Mouse (Mus musculus): Measurements from ENCODE around the gene Gsg1.

Gene Gsg1

DNA sequence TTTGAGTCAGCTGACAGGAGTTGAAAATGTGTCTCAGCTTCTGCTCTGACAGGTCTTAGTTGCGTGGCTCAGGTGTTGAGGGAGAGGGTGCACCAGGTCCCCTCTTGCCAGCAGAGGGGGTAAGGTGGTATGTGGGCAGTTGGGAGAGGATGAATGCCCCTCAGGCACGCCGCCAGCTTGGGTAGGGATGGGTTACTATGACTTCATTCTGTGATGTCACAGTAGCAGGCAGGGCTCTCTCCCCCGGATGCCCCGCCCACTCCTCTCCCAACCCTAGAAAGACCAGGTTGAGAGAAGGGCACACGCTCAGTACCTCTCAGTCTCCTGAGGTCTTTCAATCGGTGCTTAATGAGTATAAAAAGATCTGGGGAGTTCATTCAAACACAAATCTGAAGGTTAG, at the start of gene Gsg1:
Gsg1 (minus strand) TSS at position 199 of the 400 bp plus-strand sequence.
- no peak for DNase-seq (ENCODE audit: low spot score in 2 of 2)

DNA sequence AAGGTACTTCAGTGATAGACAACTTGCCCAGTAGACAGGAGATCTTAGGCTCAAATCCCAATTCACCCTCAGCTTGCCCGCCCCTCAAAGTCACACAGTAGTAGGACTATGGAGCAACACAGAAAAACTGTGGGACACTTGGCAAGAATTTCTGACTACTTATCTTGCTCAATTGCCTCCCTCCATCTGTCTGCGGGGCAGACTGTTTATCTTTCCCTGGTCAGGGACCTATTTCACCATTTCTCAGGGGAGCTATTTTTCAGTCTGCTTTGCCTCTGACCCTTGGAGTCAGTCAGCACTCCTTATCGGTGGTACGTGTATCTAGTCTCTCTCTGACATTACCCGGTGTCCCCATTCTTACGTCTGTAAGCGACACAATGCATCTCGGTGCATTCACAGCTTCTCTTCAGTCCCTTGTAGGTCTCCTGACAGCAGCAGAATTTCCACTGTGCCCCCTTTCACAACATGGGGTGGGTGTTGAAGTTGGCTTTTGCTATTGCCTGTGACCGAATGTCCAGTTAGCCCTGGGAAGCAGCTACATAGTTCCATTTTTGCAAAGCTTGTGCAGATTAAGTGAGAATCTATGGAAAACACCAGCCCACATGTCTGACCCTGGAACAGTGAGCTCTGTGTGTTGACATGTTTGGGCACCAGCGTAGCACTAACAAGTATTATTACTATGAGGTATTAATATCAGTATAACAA, 48.4 kb upstream of the Gsg1 start:
- DNase-seq (ENCODE audit: low spot score in 2 of 2), result no peak

DNA sequence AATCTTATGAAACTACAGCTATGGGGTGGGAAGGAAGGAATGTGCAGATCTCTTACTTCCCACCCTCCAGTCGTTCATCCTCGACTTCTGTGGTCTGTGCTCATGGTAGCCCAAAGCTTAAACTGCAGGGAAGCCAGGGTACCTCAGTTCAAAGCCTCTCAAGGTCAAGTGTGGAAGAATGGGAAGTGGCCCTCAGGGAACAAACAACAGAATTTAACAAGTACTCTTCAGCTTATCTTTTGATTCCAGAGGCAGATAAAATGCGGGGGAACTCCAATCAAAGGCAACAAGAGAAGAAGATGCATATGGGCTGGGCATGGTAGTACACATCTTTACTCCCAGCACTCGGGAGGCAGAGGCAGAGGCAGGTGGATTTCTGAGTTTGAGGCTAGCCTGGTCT, 46.3 kb upstream of the Gsg1 start:
- no peak for DNase-seq (ENCODE audit: low spot score in 2 of 2)

DNA sequence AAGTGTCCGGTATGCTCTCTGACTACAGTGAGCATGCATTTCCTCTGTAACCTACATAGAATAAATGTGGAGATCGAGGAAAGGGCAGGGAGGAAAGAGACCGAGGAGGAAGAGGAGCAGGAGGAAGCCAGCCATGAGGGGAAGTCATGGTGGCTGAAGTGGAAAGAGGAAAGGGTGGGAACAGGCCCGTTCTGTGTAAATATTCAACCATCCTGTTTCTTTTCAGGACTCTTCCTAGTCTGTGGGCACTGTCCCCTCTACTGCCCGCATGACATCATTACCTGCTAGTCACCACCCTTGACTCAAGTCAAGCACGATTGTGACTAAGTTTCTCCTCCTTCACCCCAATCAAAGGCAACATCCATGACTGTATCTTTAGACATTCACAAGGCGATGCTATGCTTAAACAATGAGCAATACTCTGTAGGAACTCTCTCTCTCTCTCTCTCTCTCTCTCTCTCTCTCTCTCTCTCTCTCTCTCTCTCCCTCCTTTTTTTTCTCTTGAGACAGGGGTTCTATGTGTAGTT, 44.9 kb upstream of the Gsg1 start:
- DNase-seq (ENCODE audit: low spot score in 2 of 2), result no peak

DNA sequence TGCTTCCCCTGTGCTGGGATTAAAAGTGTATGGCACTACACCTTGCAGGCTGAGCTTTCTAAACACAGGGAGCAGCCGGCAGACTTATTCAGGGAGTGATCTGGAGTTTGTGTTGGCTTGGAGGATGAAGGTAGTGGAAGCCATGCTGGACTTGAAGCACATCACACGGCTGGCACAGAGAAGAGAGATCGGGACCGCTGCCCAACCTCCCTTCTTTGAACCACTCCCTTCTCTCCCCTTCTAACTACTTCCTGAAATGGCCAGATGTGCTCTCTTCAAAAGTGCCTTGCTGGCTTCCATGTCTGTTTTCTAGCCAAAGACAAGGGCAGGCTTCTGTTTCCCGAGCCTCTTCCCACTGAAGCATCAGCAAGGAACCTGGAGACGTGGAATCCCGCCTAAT, 43.4 kb upstream of the Gsg1 start:
- DNase-seq (ENCODE audit: low spot score in 2 of 2), result no peak

DNA sequence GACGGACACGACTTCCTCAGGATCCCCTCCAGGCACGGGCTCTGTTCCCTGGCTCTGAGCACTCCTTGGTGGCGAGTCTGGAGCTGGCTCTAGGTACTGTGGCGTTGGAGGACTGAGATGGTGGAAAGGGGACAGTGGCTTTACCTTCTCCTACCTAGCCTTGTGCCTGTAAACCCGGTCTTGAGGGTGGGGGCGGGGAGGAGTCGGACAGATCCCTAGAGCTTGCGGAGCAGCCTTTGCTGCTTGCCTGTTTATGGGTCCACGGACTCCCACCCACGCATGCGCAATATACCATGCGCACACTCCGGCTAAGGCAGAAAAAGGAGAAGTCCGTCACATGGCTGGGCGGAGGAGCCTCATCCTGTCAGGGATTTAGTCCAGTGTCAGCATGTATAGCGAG, 42.1 kb upstream of the Gsg1 start:
- DNase-seq (ENCODE audit: low spot score in 2 of 2), result peak; percentile 22 to 42

DNA sequence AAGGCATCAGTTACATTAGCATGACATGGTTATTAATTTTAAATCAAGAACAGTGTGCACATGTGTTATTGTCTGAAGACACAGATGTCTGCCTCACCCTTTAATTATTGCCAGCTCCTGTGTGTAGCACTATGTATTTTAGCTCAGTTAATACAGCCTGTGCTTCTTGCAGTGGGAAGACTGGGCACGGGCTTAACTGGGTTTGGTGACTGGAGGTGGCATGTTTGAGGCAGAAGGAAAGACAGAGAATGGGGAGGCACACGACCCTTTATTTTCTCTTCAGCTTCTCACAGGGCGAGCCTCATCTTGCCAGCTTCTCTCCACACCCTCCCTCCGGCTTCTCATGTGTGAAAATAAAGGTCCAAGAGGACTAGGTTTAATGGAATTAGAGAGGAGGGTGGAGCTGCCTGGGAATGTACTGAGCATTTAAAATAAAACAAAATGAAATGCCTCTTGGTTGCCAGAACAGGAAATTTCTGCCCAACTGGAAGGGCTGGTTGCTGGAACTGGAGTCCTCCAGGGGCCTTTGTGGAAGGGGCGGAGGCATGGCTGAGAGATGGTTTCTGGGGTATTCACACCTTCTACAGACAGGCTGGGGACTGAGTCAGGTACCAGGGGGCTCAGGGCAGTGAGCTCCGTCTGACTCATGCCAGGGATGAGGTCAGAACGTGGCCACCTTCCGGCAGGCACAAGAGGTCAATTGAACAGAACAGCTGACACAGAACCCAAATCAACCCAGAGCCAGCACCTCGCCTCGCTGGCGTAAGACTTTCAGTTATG, 41.1 kb upstream of the Gsg1 start:
- peak; percentile 12 to 22 for DNase-seq (ENCODE audit: low spot score in 2 of 2)

DNA sequence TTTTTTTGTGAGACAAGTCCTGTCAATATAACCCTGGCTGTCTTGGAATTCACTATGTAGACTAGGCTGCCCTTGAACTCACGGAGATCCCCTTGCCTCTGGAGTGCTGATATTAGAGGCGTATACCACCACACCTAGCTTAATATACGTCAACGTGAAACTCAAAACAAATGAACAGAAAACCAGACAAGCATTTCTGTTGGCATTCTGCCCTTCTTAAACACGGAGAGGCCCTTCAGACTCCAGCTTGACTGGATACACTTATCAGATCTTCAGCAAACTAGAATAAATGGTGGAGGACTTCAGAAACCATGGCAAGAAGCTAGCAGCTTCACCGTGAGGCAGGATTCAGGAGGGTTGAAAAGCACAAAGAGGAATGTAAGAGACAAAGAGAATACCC, 40.0 kb upstream of the Gsg1 start:
- DNase-seq (ENCODE audit: low spot score in 2 of 2), result no peak

DNA sequence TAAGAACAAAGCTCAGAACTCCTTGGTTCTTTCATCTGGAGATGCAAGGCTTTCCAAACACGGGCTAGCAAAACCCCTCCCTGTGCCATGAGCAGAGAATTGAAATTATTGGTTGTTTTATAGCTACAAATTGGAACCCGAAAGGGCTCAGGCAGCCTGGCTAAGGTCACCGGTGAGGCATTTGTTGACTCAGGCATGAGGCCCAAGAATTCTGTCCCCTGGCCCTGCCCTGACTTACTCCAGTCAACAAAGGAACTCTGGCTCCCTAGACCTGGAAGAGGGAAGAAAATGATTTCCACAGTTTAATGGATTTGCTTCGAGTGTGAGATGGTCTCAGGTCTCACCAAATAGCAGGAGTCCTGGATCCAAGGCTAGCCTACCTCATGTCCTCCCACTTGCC, 38.2 kb upstream of the Gsg1 start:
- DNase-seq (ENCODE audit: low spot score in 2 of 2), result no peak

DNA sequence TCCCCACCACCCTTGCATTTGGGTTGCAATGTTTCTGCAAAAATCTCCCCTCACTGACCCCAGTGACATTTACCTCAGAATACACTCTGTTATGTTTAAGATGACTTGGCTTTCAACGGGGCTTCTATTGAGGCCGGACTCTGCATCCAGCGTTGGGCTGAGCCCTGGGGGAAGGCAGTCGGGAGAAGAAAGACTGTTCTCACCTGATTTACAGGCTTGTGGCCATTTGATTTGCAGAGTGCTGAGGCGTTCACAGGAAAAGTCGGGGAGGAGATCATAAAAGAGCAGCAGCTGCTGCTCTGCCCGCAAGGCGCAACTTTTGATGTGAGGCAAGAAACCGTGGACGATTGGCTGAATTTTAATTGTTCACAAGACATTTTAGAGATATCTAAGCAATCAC, 25.7 kb upstream of the Gsg1 start:
- no peak for DNase-seq (ENCODE audit: low spot score in 2 of 2)

DNA sequence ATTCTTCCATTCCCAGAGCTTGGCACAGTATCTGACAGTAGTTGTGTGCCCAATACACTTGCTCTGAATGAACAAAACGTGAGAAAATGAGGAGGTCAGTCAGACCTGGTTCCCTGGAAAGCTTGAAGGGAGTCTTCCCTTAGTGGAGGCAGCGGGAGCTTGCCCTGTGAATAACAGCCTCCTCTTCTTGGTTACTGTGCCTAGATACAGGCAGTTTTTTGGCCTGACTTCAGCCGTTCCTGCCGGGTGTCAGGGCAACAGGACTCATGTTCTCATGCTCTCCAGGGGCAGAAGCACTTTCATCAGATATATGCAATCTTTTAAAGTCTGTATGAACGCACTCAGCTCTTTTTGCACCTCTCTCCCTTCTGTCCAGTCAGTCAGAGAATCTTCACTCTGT, 25.1 kb upstream of the Gsg1 start:
- no peak for DNase-seq (ENCODE audit: low spot score in 2 of 2)

DNA sequence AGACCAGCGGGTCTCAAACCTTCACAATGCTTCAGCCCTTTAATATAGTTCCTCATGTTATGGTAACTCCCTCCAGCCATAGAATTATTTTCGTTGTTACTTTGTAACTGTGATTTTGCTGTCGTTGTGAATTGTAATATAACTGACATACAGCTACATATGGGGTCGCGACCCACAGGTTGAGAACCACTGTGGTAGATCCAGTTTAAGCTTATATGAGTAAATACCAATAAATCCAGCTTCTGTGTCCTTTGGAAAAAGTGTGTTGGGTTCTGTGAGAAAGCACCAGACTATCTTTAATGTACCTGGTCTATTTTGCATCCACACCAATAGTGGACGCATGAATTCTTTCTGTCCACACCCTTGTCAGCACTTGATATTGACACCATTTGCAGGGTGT, 24.2 kb upstream of the Gsg1 start:
- DNase-seq (ENCODE audit: low spot score in 2 of 2), result no peak

DNA sequence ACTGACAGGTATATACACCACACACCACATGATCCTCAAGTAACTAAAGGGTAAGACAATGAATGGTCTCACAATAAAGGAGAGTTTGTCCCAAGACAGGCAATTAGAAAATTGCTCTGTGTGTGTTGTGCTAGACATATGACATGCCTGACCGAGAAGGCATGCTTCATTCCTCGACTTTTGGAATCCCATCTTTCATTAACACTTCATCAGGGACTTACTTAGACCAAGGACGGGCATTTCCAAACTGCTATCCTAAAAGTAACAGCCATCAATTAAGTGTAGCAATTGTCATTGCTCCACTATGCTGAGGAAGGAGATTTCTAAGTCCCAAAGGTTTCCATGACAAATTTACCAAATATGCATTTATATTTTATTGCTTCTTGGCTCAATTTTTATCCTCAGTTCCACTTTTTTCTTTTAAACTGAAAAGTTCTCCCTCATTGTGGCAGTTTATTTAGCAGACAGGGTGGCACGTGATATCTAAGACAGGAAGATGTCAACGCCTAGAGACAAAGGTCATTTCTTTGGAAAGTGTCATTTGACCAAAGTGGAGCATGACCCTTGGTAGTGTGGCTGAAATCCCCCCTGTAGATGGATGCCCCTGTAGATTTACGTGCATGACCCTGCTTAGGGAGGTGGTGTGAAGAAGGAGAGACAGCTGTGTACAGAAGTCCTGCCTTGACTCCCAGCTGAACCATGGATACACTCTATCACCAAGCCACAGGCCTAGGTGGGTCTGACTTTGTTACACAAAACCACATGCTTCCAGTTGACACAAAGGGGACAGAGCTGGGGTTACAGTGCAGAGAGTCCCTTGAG, 22.5 kb upstream of the Gsg1 start:
- DNase-seq (ENCODE audit: low spot score in 2 of 2), result no peak

DNA sequence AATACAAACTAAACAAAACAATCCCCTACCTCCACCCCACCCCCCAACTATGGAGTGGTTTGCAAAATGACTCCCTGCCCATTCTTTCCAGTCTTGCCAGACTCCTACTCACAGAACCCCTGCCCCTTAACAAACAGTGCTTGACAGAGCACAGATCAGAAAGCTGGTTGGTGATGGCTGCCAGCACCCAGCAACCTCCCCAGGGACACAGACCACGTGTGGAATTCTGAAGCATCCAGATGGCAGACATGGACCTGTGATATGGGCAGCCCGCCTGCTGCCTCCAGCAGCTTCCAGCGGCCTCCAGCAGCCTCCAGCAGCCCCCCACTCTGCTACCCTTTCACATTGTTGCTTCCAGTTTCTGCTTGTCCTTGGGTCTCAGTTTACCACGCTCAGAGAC, 21.1 kb upstream of the Gsg1 start:
- no peak for DNase-seq (ENCODE audit: low spot score in 2 of 2)

DNA sequence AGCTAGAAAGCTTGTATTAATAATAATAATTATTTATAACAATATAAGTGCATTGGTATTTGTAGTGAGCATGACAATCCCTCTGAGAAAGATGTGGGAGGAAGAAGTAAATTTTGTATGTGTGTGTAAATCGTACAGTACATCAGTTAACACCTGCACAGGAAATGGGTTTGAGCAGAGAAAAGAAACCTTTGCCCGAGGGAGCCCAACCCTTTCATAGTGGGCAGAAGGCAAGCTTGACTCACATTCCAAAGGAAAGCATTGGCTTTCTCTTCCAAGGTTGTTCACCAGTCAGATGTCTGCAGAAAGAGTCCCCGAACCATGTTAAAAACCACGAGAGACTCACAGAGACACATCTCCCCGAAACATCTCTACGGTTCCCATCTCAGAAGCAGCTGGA, 18.9 kb upstream of the Gsg1 start:
- no peak for DNase-seq (ENCODE audit: low spot score in 2 of 2)

DNA sequence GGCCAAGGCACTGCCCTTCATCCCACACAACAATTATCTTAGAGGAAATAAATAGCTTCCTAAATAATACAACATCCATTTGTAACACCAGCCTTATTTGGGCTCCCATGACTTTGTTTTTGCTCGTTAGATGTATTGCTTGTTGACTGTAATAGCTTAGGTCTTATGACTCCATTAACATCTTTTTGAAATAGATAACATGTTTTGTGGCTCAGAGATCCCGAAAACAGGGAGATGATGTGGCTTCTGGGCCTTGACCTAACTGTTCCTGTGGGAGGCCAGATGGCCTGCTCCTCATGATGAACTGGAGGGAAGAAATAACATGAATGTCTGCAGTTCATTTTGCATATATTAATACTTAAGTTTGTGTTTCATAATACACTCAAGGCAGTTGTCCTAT, 17.6 kb upstream of the Gsg1 start:
- DNase-seq (ENCODE audit: low spot score in 2 of 2), result no peak

DNA sequence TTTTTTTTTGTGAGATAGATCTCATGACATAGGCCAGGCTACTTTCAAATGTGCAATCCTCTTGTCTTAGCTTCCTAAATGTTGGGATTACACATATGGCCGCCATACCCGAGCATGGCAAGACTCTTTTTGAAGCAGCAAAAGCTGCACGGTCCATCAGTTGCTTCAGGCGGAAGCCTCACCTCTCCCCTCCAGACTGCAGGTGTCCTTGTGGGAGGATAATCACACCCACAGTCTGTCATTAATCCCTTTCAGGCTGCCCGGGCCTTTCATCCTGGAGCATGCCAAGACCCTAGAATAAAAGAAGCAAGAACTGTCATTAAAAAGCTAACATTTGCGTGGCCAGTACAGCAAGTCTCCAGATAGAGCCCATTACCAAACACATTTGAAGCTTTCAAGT, 15.5 kb upstream of the Gsg1 start:
- no peak for DNase-seq (ENCODE audit: low spot score in 2 of 2)

DNA sequence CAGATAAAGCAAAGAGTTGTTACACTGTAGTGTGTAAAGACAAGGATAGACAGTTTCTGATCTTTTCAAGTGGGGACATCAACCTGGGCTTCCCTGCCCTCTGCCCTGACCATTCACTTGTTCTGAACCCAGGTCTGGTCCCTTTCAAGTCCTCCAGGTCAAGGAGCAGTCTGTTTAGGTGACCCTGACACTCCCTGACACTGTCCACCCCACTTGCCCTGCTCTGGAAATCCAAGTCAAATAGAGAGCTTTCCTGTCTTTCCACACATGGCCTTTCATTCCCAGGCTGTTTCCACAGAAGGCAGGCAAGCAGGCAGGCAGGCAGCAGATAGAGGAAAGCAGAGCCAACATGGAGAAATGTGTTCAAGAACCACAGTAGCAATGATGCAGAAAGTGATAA, 14.2 kb upstream of the Gsg1 start:
- DNase-seq (ENCODE audit: low spot score in 2 of 2), result no peak

DNA sequence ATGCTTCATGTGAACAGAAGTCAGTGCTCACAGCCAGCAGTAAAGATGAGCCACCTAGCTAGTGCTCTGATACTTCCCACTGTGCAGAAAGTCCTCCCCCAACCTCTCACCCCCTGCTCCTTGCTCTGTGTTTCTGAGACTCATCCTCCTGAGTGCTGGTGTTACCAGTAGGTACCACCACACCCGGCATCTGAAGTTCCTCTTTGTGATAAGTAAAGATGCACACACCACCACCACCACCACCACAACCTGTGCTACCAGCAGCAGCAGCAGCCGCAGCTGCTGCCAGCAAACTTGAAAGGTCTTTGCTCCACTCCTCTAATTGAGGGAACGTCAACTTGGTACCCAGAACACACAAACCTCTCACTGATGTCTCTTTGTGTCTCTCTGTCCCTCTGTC, 13.1 kb upstream of the Gsg1 start:
- DNase-seq (ENCODE audit: low spot score in 2 of 2), result no peak

DNA sequence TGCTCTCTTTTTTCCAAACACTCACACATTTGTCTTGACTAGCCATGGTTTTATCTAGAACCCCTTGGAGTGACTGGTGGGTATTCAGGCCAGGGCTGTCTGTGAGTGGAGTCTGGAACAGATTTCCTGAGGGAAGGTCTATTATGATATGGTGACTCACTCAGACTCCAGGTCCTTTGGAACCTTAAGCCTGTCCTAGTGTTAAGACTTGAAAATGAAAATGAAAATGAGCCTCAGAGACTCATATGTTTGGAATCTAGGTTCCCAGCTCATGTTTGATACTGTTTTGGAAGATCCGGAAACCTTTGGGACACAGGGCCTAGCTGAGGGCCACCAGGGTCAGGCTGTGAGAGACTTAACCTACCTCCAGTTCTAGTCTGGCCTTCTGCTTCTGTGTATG, 11.9 kb upstream of the Gsg1 start:
- DNase-seq (ENCODE audit: low spot score in 2 of 2), result no peak

DNA sequence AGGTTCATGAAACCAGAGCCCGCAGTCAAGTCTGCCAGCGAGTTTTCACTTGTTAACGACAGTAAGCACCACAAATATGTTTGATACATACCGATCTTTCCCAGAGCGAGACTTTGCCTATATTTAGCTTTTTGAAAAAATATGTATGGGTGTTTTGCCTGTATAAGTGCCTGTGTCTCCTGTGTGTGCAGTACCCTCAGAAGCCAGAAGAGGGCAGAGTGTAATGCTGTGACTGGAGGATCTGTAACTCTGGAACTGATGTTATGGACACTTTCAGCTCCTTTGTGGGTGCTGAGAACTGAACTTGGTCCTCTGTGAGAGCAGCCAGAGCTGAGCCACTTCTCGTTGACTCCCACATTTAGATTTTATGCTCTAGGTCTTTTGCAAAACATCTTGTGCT, 10.0 kb upstream of the Gsg1 start:
- DNase-seq (ENCODE audit: low spot score in 2 of 2), result no peak

DNA sequence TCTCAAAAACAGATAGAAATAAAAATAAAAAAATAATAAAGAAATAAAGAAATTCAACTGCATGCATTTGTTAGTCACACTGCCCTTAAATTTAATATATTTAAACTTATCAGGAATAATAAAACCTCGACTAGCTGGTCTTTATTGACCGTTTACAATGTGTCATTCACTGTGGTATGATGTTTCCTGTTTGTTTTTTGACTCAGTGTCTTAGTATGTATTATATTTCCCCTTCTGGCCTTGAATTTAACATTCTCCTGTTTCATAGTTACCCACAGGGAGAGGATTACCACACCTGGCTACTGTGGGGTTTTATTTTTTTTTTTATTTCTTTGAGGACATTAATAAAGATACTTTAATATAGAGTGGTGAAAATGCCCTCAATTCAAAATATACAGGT, 8.4 kb upstream of the Gsg1 start:
- no peak for DNase-seq (ENCODE audit: low spot score in 2 of 2)

DNA sequence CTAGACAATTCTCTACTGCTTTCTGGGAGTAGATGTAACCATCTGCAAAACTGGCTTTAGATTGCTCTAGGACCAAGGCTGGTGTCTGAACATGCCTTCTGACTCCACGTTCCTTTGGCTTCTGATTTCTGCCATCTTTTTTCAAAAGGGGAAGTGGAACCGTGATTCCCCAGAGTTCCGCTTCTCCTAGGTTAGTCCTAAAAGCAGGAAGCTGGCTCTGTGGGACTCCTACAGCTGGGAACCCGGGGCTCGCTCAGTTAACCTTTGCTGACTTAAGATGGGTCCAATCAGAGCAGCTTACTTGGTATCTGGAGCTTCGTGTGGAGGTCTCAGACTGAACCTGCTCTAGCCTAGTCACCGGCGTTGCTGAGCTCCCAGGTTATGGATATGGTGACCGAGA, 7.0 kb upstream of the Gsg1 start:
- DNase-seq (ENCODE audit: low spot score in 2 of 2), result no peak

All from frontal cortex, postnatal 10 days (tissue).